Mouse (Mus musculus) cortical plate, adult 2 months (tissue): ENCODE measurements around the gene Pygm. TPM values are rescaled to one million over a fixed set of nuclear protein-coding genes. Genes with fewer than 3 reads are reported as not detected.

Experiments used
- H3K27ac ChIP-seq: fragments of 200-500 bp; 2 replicates; pipeline ENCODE4 v1.5.1; 2012; ENCODE audit warnings: low read length, control low read depth, inconsistent platforms; ENCODE audit not compliant: insufficient read depth
- H3K4me1 ChIP-seq: fragments of 200-500 bp; 2 replicates; pipeline ENCODE4 v1.6.1; 2011; ENCODE audit warnings: low read length; ENCODE audit not compliant: control insufficient read depth, insufficient read depth
- H3K4me3 ChIP-seq: fragments of 200-500 bp; 2 replicates; pipeline ENCODE4 v1.5.1; 2011; ENCODE audit warnings: mild to moderate bottlenecking, low read length, control low read depth; ENCODE audit not compliant: insufficient read depth
- CTCF ChIP-seq: fragments of 200-500 bp; IDR thresholded peaks from 2 replicates; pipeline ENCODE4 v1.5.1; 2011; ENCODE audit warnings: mild to moderate bottlenecking, control low read depth, low read length; ENCODE audit not compliant: insufficient read depth; ENCODE audit errors: extremely low read depth
- POLR2A ChIP-seq: fragments of 200-500 bp; IDR thresholded peaks from 2 replicates; pipeline ENCODE4 v1.6.1; 2011; ENCODE audit warnings: mild to moderate bottlenecking, low read length, control low read depth; ENCODE audit not compliant: insufficient read depth; ENCODE audit errors: extremely low read depth
- polyA plus RNA-seq: library from polyadenylated mRNA; depleted of rRNA; stranded (reverse); fragments of >200 nt; gene quantifications from 2 replicates; pipeline ENCODE4 v1.2.3, GENCODE M21; 2012; rRNA removed

The Pygm gene
- polyA plus RNA-seq, result 40.9 and 46.2 TPM in 2 replicates

- Histone ChIP-seq H3K27ac (no peak within 1 kb of the TSS), H3K4me3 (no peak within 1 kb of the TSS), H3K4me1 (no peaks in the 10 kb centered on the region)
- TF ChIP-seq CTCF, result no peak
- peak; percentile 63; the same call in 1 of the 2 replicates for TF ChIP-seq POLR2A
These were observed at the start of gene Pygm for GRCm38 (mm10) chr19:6384128-6384527. TSS of gene Pygm (plus strand) at chr19:6384399.

DNA sequence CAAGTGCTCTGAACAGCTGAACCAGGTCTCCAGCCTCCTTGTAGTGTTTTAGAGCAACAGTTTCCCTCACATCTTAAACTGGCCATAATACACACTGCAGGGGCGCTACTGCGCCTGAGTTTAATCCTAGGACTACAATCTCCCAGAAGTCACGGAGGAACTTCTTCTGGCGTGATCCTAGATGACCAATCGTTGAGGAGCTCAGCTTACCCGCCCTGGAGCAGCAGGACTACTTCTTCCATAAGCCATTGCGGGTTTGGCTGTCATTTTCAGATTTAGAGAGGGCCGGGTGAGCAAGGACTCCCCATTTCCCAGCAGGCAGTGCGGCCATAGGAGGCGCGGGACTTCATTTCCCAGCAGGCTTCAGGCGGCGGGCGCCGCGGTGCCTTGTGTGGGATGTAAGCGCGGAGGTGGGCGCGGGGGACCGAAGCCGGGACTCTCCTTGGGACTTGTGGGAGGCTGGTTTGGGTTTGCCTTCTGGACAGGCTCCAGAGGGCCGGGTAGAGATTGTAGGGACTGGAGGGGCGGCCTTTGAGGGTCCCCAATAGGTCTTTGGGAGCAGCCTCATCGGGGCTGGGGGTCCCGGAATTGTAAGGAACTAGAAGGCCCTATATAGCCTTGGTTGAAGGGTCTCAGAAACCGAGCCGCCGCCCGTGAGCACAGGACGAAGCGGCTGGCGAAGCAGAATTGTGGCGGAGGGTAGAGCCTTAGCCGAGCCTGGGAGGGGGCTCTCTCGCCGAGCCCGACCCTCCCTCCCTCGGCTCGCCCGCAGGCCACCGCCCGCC lies 49.3 kb upstream of the Pygm start, which contains the start of gene Men1:
TSS of gene Men1 (plus strand) at position 307 of the 785 bp plus-strand sequence.
- Histone ChIP-seq H3K4me1 (peaks cover 5% of the 10 kb centered on the region; the same call in 1 of the 2 replicates), H3K4me3 (peak within 1 kb of the TSS; percentile 76), H3K27ac (peak within 1 kb of the TSS; percentile 32; the same call in 1 of the 2 replicates)
- peak; percentile 60; the same call in 1 of the 2 replicates for TF ChIP-seq POLR2A
- no peak for TF ChIP-seq CTCF

DNA sequence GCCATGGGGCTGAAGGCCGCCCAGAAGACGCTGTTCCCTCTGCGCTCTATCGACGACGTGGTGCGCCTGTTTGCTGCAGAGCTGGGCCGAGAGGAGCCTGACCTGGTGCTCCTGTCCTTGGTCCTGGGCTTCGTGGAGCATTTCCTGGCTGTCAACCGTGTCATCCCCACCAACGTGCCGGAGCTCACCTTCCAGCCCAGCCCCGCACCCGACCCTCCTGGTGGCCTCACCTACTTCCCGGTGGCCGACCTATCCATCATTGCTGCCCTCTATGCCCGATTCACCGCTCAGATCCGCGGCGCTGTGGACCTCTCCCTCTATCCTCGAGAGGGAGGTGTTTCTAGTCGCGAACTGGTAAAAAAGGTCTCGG lies 48.8 kb upstream of the Pygm start:
- Histone ChIP-seq H3K27ac (no peak overlapping the region), H3K4me1 (peaks cover 5% of the 10 kb centered on the region; the same call in 1 of the 2 replicates), H3K4me3 (peak overlapping the region; percentile 76)
- TF ChIP-seq POLR2A (no peak), CTCF (no peak)

DNA sequence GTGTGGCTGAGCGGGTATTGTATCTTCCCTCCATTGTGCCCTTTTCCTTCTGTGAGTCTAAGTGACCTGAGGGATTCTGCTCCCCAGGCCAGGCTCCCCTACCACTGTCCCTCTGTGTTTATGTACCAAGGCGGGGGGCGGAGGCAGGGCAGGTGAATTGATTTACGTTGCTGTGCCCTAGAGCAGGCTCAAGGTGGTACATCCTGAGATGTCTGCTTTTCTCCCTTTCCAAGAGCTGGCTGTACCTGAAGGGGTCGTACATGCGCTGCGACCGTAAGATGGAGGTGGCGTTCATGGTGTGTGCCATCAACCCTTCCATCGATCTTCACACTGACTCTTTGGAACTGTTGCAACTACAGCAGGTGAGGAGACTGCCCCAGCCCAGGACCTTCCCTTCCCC lies 47.3 kb upstream of the Pygm start:
- TF ChIP-seq CTCF (no peak), POLR2A (no peak)
- Histone ChIP-seq H3K4me3 (no peak overlapping the region), H3K4me1 (peaks cover 5% of the 10 kb centered on the region; the same call in 1 of the 2 replicates), H3K27ac (no peak overlapping the region)

DNA sequence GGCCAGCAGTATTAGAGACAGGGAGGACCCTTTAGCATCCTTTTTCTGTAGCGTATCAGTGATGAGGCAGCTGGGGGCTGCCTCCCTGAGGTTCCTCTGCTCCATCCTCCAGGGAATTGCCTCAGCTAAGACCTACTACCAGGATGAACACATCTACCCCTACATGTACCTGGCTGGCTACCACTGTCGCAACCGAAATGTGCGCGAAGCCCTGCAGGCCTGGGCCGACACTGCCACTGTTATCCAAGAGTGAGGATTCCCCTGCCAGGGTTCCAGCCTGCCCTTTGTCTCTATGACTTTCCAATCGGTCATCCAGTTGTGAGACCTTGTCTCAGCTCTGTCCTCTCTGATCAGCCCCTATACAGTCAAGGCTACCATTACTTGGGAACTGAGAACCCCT lies 46.0 kb upstream of the Pygm start:
- Histone ChIP-seq H3K4me3 (no peak overlapping the region), H3K4me1 (peaks cover 5% of the 10 kb centered on the region; the same call in 1 of the 2 replicates), H3K27ac (no peak overlapping the region)
- no peak for TF ChIP-seq CTCF
- TF ChIP-seq POLR2A, result no peak

DNA sequence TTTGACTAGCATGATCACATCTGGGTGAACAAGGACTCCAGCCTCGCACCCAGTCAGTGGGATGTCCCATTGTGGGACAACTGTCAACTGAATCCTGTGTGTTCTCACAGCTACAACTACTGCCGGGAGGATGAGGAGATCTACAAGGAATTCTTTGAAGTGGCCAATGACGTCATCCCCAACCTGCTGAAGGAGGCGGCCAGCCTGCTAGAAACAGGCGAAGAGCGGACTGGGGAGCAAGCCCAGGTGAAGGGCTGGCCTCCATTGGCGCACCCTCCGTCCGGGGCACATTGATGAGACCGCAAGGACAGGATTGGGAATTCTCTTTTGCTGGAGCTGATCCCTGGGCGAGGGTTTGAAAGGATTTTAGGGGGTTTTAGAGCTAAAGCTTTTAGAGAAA lies 45.5 kb upstream of the Pygm start:
- TF ChIP-seq POLR2A (no peak), CTCF (no peak)
- peaks cover 5% of the 10 kb centered on the region; the same call in 1 of the 2 replicates for H3K4me1 ChIP-seq
- no peak overlapping the region for H3K27ac ChIP-seq
- no peak overlapping the region for H3K4me3 ChIP-seq

DNA sequence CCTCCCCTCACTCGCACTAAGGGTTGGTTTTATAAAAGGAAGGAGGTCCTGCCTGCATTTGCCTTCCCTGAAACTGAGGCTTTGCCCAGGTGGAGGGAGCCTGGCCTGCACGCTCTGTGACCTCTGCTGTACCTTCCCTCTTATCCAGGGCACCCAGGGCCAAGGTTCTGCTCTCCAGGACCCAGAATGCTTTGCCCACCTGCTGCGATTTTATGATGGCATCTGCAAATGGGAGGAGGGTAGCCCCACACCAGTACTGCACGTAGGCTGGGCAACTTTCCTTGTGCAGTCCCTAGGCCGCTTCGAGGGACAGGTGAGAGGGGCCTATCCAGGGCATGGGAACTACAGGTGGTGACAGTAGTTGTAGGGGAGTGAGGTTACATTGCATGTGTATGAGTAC lies 45.0 kb upstream of the Pygm start:
- Histone ChIP-seq H3K27ac (no peak overlapping the region), H3K4me1 (peaks cover 5% of the 10 kb centered on the region; the same call in 1 of the 2 replicates), H3K4me3 (no peak overlapping the region)
- no peak for TF ChIP-seq CTCF
- TF ChIP-seq POLR2A, result no peak

DNA sequence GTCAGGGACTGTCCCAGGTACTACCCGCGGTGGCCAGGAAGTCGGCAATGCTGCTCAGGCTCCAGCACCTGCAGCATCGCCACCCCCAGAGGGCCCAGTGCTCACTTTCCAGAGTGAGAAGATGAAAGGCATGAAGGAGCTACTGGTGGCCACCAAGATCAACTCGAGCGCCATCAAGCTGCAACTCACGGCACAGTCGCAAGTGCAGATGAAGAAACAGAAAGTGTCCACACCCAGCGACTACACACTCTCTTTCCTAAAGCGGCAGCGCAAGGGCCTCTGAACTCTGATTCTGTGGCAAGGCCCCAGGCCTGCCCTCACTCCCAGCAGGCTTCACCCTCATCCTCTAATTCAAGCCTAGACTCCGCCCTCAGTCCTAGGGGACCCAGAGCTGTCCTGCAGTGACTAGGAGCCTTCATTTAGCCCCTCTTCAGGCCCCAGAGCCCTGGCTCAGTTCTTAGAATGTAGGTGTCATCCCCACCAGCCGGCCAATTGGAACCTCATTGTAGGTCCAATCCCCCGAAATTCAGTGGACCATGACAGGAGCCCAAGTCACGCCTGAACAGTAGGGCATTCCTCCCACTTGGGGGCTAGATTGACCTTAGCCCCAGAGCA lies 44.2 kb upstream of the Pygm start:
- TF ChIP-seq POLR2A (no peak), CTCF (no peak)
- peak overlapping the region; percentile 41; the same call in 1 of the 2 replicates for H3K27ac ChIP-seq
- peaks cover 2% of the 10 kb centered on the region; the same call in 1 of the 2 replicates for H3K4me1 ChIP-seq
- peak overlapping the region; percentile 48; the same call in 1 of the 2 replicates for H3K4me3 ChIP-seq

DNA sequence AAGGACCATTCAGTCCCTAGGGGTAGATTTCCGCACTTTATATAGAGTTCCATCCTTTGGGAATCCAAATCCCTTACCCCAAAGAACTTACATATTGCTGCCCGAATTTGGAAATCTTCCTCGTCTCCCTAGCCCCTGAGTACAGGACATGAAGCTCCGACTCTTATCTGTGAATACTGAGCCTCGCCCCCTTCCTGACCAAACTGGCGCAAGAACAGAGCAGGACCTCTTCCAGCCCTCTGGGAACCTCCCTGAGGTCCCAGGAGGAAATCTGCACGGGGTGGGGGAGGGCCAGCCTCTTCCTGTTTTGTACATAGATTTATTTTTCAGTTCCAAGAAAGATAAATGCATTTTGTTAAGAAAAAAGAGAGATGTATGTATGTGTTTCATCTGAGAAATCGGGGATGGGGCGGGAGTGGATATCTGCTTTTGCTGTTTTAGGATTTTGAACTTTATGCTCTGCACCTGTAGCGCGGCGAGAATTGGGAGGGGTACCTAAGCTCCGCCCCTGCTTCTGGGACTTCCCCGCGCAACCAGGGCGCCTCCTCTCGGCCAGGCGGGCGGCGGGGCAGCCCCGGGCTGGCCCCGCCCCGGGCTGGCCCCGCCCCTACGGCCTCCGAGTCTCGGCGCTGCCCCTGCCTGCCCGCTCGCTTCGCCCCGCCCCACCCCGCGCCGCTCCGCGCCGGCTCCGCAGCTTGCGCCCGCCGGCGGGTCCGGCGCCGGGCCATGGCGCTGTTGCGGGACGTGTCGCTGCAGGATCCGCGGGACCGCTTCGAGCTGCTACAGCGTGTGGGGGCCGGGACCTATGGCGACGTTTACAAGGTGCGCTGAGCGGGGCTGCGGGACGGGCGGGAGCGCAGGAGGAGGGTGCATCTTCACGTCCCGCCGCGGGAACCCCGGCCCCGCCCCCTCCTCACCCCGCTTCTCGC lies 43.4 kb upstream of the Pygm start, which contains the start of gene Map4k2:
TSS of gene Map4k2 (plus strand) at position 612 of the 929 bp plus-strand sequence.
- TF ChIP-seq CTCF, result 0 out of 2 replicates have a peak, but pooled peaks have one; percentile 4
- TF ChIP-seq POLR2A, result no peak
- Histone ChIP-seq H3K27ac (peak within 1 kb of the TSS; percentile 65), H3K4me1 (peaks cover 2% of the 10 kb centered on the region; the same call in 1 of the 2 replicates), H3K4me3 (peak within 1 kb of the TSS; percentile 48)
